Mouse (Mus musculus) thymus, adult 2 months (tissue): ENCODE measurements around the gene Ccdc167.

Source experiments
- CTCF ChIP-seq: fragments of 200-500 bp; IDR thresholded peaks from 2 replicates; pipeline ENCODE4 v1.5.1; 2012; ENCODE audit warnings: mild to moderate bottlenecking, control low read depth, low read length, moderate library complexity, borderline replicate concordance; ENCODE audit not compliant: control insufficient read depth, poor library complexity, insufficient read depth; ENCODE audit errors: extremely low read depth
- POLR2A ChIP-seq: fragments of 200-500 bp; IDR thresholded peaks from 2 replicates; pipeline ENCODE4 v1.6.1; 2012; ENCODE audit warnings: mild to moderate bottlenecking, low read length, control low read depth, moderate library complexity; ENCODE audit not compliant: control insufficient read depth, poor library complexity, insufficient read depth; ENCODE audit errors: extremely low read depth

GRCm38 (mm10) chr17:29716732-29717445 is at the start of gene Ccdc167:
- TF ChIP-seq POLR2A (peak; percentile 51; the same call in 1 of the 2 replicates), CTCF (no peak)
